Mouse (Mus musculus) ES-Bruce4 (cell line): ENCODE data around the gene Trmt2b.

ENCODE experiments used
- CTCF ChIP-seq: IDR thresholded peaks from one replicate; pipeline ENCODE4 v1.8.1; 2011; ENCODE audit warnings: low read depth, low read length
- EP300 ChIP-seq: IDR thresholded peaks from 2 replicates; pipeline ENCODE4 v1.6.1; 2011; ENCODE audit warnings: low read depth, low read length; ENCODE audit not compliant: insufficient read depth
- POLR2A ChIP-seq: IDR thresholded peaks from one replicate; pipeline ENCODE4 v1.8.1; 2011; ENCODE audit warnings: low read length; ENCODE audit not compliant: insufficient read depth

DNA sequence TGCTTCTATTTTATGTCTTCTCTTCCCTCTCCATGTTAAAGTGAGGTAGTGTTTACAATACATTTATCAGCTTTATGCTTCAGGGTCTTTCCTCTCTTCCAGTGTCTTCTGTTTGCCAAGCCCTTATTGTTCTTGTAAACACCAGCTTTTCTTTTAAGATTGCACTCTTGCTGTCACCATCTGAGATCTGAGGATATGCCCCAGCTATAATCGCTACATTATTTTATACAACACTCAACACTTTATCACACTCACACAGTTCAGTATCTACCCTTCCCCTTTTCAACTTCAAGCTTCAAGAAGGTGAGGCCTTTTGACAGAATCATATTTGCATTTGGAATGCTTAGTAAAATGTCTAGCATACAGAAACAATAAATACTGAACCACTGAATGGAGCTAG lies 26.5 kb upstream of the Trmt2b start:
- TF ChIP-seq CTCF: no peak
- no peak for TF ChIP-seq EP300
- no peak for TF ChIP-seq POLR2A
